Mouse (Mus musculus) embryonic facial prominence, embryonic 11.5 days (tissue): ENCODE data around the gene L1cam. TPM values are rescaled to one million over a fixed set of nuclear protein-coding genes. Genes with fewer than 3 reads are reported as not detected.
A peak's percentile ranks its signal among the peaks of the same experiment; 100 is the strongest.

Experiments used
- ATAC-seq: fragments of 200-750 bp; cut with Nextera tagmentation; replicated peaks from 2 replicates; pipeline ENCODE4 v1.8.0; 2017; ENCODE audit warnings: low read depth; ENCODE audit not compliant: insufficient number of reproducible peaks, low FRiP score, low TSS enrichment
- DNase-seq: peaks from one replicate; pipeline ENCODE4 v3.0.0-alpha.2; 2015; ENCODE audit warnings: low spot score
- H3K27ac ChIP-seq: fragments of 300-500 bp; sonication (generic); replicated peaks from 2 replicates; pipeline ENCODE4 v1.5.1; 2014; ENCODE audit warnings: mild to moderate bottlenecking, low read depth, low read length, control low read depth
- H3K27me3 ChIP-seq: fragments of 300-500 bp; sonication (generic); 2 replicates; pipeline ENCODE4 v1.6.1; 2014; ENCODE audit warnings: mild to moderate bottlenecking, low read length, moderate library complexity, mixed read lengths; ENCODE audit not compliant: control insufficient read depth, insufficient read depth
- H3K36me3 ChIP-seq: fragments of 300-500 bp; sonication (generic); replicated peaks from 2 replicates; pipeline ENCODE4 v1.6.1; 2014; ENCODE audit warnings: low read depth, mild to moderate bottlenecking, low read length, moderate library complexity, mixed read lengths; ENCODE audit not compliant: control insufficient read depth, insufficient read depth
- H3K4me1 ChIP-seq: fragments of 300-500 bp; sonication (generic); 2 replicates; pipeline ENCODE4 v1.6.1; 2014; ENCODE audit warnings: low read length, mixed read lengths; ENCODE audit not compliant: control insufficient read depth, insufficient read depth
- H3K4me2 ChIP-seq: fragments of 300-500 bp; sonication (generic); 2 replicates; pipeline ENCODE4 v1.6.1; 2014; ENCODE audit warnings: low read depth, mild to moderate bottlenecking, control low read depth, low read length, moderate library complexity
- H3K4me3 ChIP-seq: fragments of 300-500 bp; sonication (generic); 2 replicates; pipeline ENCODE4 v1.5.1; 2014; ENCODE audit warnings: low read depth, low read length, control low read depth
- H3K9ac ChIP-seq: fragments of 300-500 bp; sonication (generic); replicated peaks from 2 replicates; pipeline ENCODE4 v1.6.1; 2014; ENCODE audit warnings: mild to moderate bottlenecking, control low read depth, low read length
- H3K9me3 ChIP-seq: fragments of 300-500 bp; sonication (generic); replicated peaks from 2 replicates; pipeline ENCODE4 v1.6.1; 2016; ENCODE audit warnings: mild to moderate bottlenecking, low read length, inconsistent platforms, mixed read lengths; ENCODE audit not compliant: control insufficient read depth
- WGBS: fragments of 180-500 bp; shearing (Covaris S2); extraction: QIAGEN DNeasy Blood & Tissue Kit; methylation state at CpG from one replicate; pipeline ENCODE4 v1.1.7; 2014; 5-methylcytosine and 5-hydroxymethylcytosine counted together
- polyA plus RNA-seq: library from polyadenylated mRNA; unstranded; fragments of >200 nt; fragmentation: Nextera tagmentation; extraction: Ambion mirVana; gene quantifications from 2 replicates; pipeline ENCODE4 v1.2.1, GENCODE M21; 2014

Gene L1cam
- polyA plus RNA-seq = 6.6 and 10.8 TPM in 2 replicates

- Histone ChIP-seq H3K36me3 (no peaks in the 10 kb centered on the region), H3K27me3 (no peaks in the 10 kb centered on the region), H3K4me1 (no peaks in the 10 kb centered on the region), H3K4me2 (no peak within 1 kb of the TSS), H3K27ac (no peak within 1 kb of the TSS), H3K9ac (no peak within 1 kb of the TSS), H3K9me3 (no peaks in the 10 kb centered on the region), H3K4me3 (no peak within 1 kb of the TSS)
- DNase-seq (peak; percentile 52), ATAC-seq (no peak)
- WGBS = 13% methylated on average over 2 of the region's 2 CpGs
These were observed at the start of gene L1cam for GRCm38 (mm10) chrX:73895719-73896118. TSS of gene L1cam (minus strand) at chrX:73896105.

- H3K4me1 ChIP-seq = no peaks in the 10 kb centered on the region; the same call in 1 of the 2 replicates
- no peaks in the 10 kb centered on the region; the same call in none of the 2 replicates for H3K36me3 ChIP-seq
- no peak overlapping the region for H3K4me2 ChIP-seq
- no peaks in the 10 kb centered on the region for H3K9me3 ChIP-seq
- no peak overlapping the region for H3K27ac ChIP-seq
- 88% methylated on average over 2 of the region's 2 CpGs for WGBS
- no peaks in the 10 kb centered on the region for H3K27me3 ChIP-seq
- ATAC-seq (no peak), DNase-seq (no peak)
- H3K4me3 ChIP-seq = no peak overlapping the region
- H3K9ac ChIP-seq = no peak overlapping the region
These were observed 46.4 kb upstream of the L1cam start for GRCm38 (mm10) chrX:73942294-73942693.

GRCm38 (mm10) chrX:73941860-73942259, 46.0 kb upstream of the L1cam start:
- ATAC-seq (no peak), DNase-seq (no peak)
- no peak overlapping the region for H3K4me2 ChIP-seq
- H3K9me3 ChIP-seq = no peaks in the 10 kb centered on the region
- H3K4me3 ChIP-seq = no peak overlapping the region
- H3K27ac ChIP-seq = no peak overlapping the region
- H3K9ac ChIP-seq = no peak overlapping the region
- H3K27me3 ChIP-seq = no peaks in the 10 kb centered on the region
- H3K36me3 ChIP-seq = no peaks in the 10 kb centered on the region; the same call in none of the 2 replicates
- H3K4me1 ChIP-seq = no peaks in the 10 kb centered on the region; the same call in 1 of the 2 replicates
- WGBS = 96% methylated on average over 2 of the region's 2 CpGs

GRCm38 (mm10) chrX:73931871-73932270, 36.0 kb upstream of the L1cam start:
- no peaks in the 10 kb centered on the region for H3K9me3 ChIP-seq
- WGBS = 77% methylated on average over 2 of the region's 2 CpGs
- H3K27me3 ChIP-seq = no peaks in the 10 kb centered on the region
- no peak for DNase-seq
- H3K4me2 ChIP-seq = no peak overlapping the region
- ATAC-seq = no peak
- no peaks in the 10 kb centered on the region for H3K4me1 ChIP-seq
- H3K9ac ChIP-seq = no peak overlapping the region
- no peak overlapping the region for H3K4me3 ChIP-seq
- no peaks in the 10 kb centered on the region for H3K36me3 ChIP-seq
- H3K27ac ChIP-seq = no peak overlapping the region

GRCm38 (mm10) chrX:73930402-73931062, 34.6 kb upstream of the L1cam start, which contains the start of gene Renbp:
TSS of gene Renbp (minus strand) at chrX:73930850.
- Histone ChIP-seq H3K36me3 (no peaks in the 10 kb centered on the region), H3K4me2 (no peak within 1 kb of the TSS), H3K4me1 (no peaks in the 10 kb centered on the region), H3K27ac (no peak within 1 kb of the TSS), H3K9ac (no peak within 1 kb of the TSS), H3K4me3 (no peak within 1 kb of the TSS), H3K27me3 (no peaks in the 10 kb centered on the region), H3K9me3 (no peaks in the 10 kb centered on the region)
- ATAC-seq (peak; percentile 78), DNase-seq (peak; percentile 66)
- WGBS = 34% methylated on average over 17 of the region's 17 CpGs

- WGBS = 69% methylated on average over 6 of the region's 8 CpGs
- H3K4me1 ChIP-seq = no peaks in the 10 kb centered on the region
- H3K36me3 ChIP-seq = no peaks in the 10 kb centered on the region
- no peaks in the 10 kb centered on the region for H3K27me3 ChIP-seq
- H3K4me3 ChIP-seq = peak overlapping the region; percentile 52
- DNase-seq (peak; percentile 5), ATAC-seq (no peak)
- no peak overlapping the region for H3K27ac ChIP-seq
- peak overlapping the region; percentile 59 for H3K4me2 ChIP-seq
- no peaks in the 10 kb centered on the region for H3K9me3 ChIP-seq
- peak overlapping the region; percentile 68 for H3K9ac ChIP-seq
These were observed 26.6 kb upstream of the L1cam start for GRCm38 (mm10) chrX:73922550-73922882.

GRCm38 (mm10) chrX:73921823-73922549, 26.1 kb upstream of the L1cam start, which contains the start of the genes Arhgap4 and Naa10:
TSS of gene Arhgap4 (minus strand) at chrX:73921870.
TSS of gene Naa10 (minus strand) at chrX:73921944.
- Histone ChIP-seq H3K36me3 (no peaks in the 10 kb centered on the region), H3K27me3 (no peaks in the 10 kb centered on the region), H3K27ac (0 out of 2 replicates have a peak within 1 kb of the TSS, but pooled peaks have one; percentile 52), H3K4me2 (peak within 1 kb of the TSS; percentile 59), H3K4me3 (peak within 1 kb of the TSS; percentile 52), H3K9ac (peak within 1 kb of the TSS; percentile 68), H3K4me1 (no peaks in the 10 kb centered on the region), H3K9me3 (no peaks in the 10 kb centered on the region)
- DNase-seq = peak; percentile 88
- 19% methylated on average over 43 of the region's 43 CpGs for WGBS
- ATAC-seq = peak; percentile 97
